Mouse (Mus musculus) midbrain, embryonic 15.5 days (tissue): ENCODE results near the gene Fjx1. TPM values are rescaled to one million over a fixed set of nuclear protein-coding genes. Genes with fewer than 3 reads are reported as not detected.

ENCODE experiments used
- ATAC-seq: fragments of 200-750 bp; cut with Nextera tagmentation; replicated peaks from 2 replicates; pipeline ENCODE4 v1.8.0; 2017; ENCODE audit warnings: moderate TSS enrichment
- H3K27ac ChIP-seq: fragments of 300-500 bp; sonication (generic); 2 replicates; pipeline ENCODE4 v1.5.1; 2015; ENCODE audit warnings: mild to moderate bottlenecking, inconsistent platforms
- H3K27me3 ChIP-seq: fragments of 300-500 bp; sonication (generic); replicated peaks from 2 replicates; pipeline ENCODE4 v1.6.1; 2015; ENCODE audit warnings: inconsistent platforms
- H3K36me3 ChIP-seq: fragments of 300-500 bp; sonication (generic); replicated peaks from 2 replicates; pipeline ENCODE4 v1.6.1; 2015; ENCODE audit warnings: inconsistent platforms
- H3K4me1 ChIP-seq: fragments of 300-500 bp; sonication (generic); 2 replicates; pipeline ENCODE4 v1.6.1; 2015; ENCODE audit warnings: inconsistent platforms
- H3K4me2 ChIP-seq: fragments of 300-500 bp; sonication (generic); 2 replicates; pipeline ENCODE4 v1.6.1; 2015; ENCODE audit warnings: inconsistent platforms, mild to moderate bottlenecking, moderate library complexity
- H3K4me3 ChIP-seq: fragments of 300-500 bp; sonication (generic); 2 replicates; pipeline ENCODE4 v1.5.1; 2015; ENCODE audit warnings: mild to moderate bottlenecking, inconsistent platforms
- H3K9ac ChIP-seq: fragments of 300-500 bp; sonication (generic); 2 replicates; pipeline ENCODE4 v1.6.1; 2015; ENCODE audit warnings: mild to moderate bottlenecking, inconsistent platforms
- H3K9me3 ChIP-seq: fragments of 300-500 bp; sonication (generic); 2 replicates; pipeline ENCODE4 v1.6.1; 2016; ENCODE audit warnings: inconsistent platforms
- WGBS: fragments of 180-500 bp; shearing (Covaris S2); methylation state at CpG from one replicate; pipeline ENCODE4 v1.1.7; 2015; ENCODE audit warnings: mixed read lengths; 5-methylcytosine and 5-hydroxymethylcytosine counted together
- polyA plus RNA-seq: library from polyadenylated mRNA; unstranded; fragments of >200 nt; fragmentation: Nextera tagmentation; extraction: Ambion mirVana; gene quantifications from 2 replicates; pipeline ENCODE4 v1.2.1, GENCODE M21; 2015

Fjx1 gene
- polyA plus RNA-seq, 1 experiment from 2014 or later, result 35.5 TPM

DNA sequence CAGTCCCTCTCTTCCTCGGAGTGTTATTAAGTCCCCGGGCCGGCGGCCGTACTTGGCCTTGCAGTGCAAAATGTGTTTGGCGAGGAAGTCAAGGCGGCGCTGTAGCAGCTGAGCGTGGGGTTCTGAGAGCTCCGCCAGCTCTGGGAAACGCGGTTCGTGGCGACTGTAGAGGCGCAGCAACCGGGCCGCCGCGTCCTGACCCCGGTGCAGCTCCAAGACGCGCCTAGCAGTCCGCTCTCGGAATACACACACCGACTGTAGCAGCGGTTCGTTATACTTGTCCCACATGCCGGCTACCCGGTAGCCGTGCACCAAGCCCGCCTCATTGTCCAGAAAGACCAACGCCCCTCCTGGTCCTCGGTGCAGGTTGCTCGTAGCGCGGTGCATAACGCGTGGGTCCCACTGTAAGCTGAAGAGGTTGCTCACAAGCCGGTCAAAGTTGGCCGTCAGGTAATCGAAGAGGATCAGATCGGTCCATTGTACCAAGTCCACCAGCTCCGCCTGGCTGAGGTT, 2.0 kb downstream of the Fjx1 start:
- under 1% methylated on average over 43 of the region's 43 CpGs for WGBS

DNA sequence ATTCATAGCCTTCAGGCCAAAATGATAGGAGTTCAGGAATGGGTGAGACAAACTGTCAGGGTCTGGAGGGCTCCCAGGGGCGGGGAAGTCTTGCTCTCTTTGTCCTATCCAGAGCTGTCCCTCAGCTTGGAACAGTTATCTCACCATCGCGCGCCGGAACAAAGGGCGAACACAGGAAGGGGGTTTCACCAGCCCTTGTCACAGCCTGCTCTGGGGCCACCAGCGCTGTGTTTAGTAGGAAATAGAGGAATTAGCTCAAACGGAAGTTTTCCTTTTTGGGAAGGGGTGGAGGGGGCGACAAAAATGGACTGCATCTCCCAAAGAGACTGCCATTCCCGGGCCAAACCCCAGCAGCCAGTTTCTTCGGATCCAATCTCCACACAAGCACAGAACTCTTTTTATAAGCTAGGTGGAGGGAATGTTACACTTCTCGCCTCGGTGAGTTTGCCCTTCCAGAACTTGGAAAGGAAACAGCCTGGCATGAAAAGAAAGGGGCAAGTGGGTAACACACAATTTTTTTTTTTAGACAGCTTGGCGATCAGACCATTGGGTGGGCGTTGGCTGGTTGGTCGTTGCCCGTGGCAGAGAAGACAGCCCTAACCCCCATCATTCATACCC, 2.6 kb downstream of the Fjx1 start:
- under 1% methylated on average over 17 of the region's 17 CpGs for WGBS
- H3K36me3 ChIP-seq, result no peaks in the 10 kb centered on the region
- peak overlapping the region; percentile 81 for H3K9ac ChIP-seq
- ATAC-seq, result peak; percentile 13; the same call in 1 of the 2 replicates
- peak overlapping the region; percentile 65 for H3K4me3 ChIP-seq
- peaks cover 26% of the 10 kb centered on the region for H3K4me1 ChIP-seq
- H3K27ac ChIP-seq, result peak overlapping the region; percentile 94
- no peaks in the 10 kb centered on the region for H3K9me3 ChIP-seq
- peak overlapping the region; percentile 87 for H3K4me2 ChIP-seq
- H3K27me3 ChIP-seq, result no peaks in the 10 kb centered on the region

More for the DNA sequence above, 2.0 kb downstream of the Fjx1 start:
- Histone ChIP-seq H3K9me3 (no peaks in the 10 kb centered on the region), H3K27me3 (0 out of 2 replicates have a peak, but pooled peaks cover 2% of the 10 kb centered on the region), H3K4me3 (peak overlapping the region; percentile 65), H3K9ac (peak overlapping the region; percentile 81), H3K4me1 (peaks cover 26% of the 10 kb centered on the region), H3K4me2 (peak overlapping the region; percentile 87), H3K27ac (peak overlapping the region; percentile 94), H3K36me3 (no peaks in the 10 kb centered on the region)
- ATAC-seq, result peak; percentile 35

DNA sequence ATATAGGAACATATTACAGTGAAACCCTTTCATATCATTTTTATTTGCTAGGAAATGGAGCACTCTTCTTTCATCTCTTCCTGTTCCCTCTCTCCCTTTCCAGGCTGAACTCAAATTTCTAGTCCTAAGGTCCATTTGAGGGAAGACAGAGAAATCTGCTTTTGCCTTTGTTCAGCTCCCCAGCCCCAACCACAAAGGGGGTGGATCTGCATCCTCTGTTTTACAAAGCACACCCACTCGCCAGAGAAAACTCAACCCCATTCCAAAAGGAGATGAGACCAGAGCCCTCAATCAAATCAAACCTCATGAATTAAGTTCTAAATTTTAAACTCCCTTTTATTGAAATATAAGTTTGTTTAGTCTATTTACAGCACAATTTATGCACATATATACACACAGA, 3.2 kb downstream of the Fjx1 start:
- Histone ChIP-seq H3K27me3 (no peaks in the 10 kb centered on the region), H3K4me2 (peak overlapping the region; percentile 87), H3K36me3 (no peaks in the 10 kb centered on the region), H3K9ac (peak overlapping the region; percentile 33; the same call in 1 of the 2 replicates), H3K27ac (peak overlapping the region; percentile 45), H3K9me3 (no peaks in the 10 kb centered on the region), H3K4me3 (peak overlapping the region; percentile 65), H3K4me1 (peaks cover 26% of the 10 kb centered on the region)
- 11% methylated on average over 1 of the region's 1 CpGs for WGBS
- no peak for ATAC-seq

DNA sequence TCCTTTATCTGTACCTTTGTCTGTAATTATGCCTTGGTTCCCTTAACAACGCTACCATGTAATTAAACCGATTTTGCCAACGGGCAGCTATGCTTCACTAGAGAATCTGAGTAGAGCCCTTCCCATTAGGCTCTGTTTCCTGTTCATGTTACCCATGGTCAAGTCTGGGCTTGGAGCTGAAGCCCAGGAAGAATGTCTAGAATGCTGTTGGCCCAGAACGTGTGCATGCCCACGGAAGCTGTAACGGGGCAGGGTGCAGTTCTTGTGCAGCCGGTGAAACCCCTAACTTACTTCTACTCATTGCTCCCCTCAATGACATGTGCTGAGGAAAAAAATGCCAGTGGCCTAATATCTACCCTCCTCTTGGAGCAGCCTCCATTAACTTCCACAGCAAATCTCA, 4.5 kb downstream of the Fjx1 start:
- 0 out of 2 replicates have a peak overlapping the region, but pooled peaks have one; percentile 65 for H3K4me3 ChIP-seq
- H3K27me3 ChIP-seq, result no peaks in the 10 kb centered on the region
- peak overlapping the region; percentile 87 for H3K4me2 ChIP-seq
- no peaks in the 10 kb centered on the region for H3K9me3 ChIP-seq
- ATAC-seq, result no peak
- 85% methylated on average over 7 of the region's 7 CpGs for WGBS
- peaks cover 26% of the 10 kb centered on the region for H3K4me1 ChIP-seq
- H3K27ac ChIP-seq, result no peak overlapping the region
- no peaks in the 10 kb centered on the region for H3K36me3 ChIP-seq
- no peak overlapping the region for H3K9ac ChIP-seq

DNA sequence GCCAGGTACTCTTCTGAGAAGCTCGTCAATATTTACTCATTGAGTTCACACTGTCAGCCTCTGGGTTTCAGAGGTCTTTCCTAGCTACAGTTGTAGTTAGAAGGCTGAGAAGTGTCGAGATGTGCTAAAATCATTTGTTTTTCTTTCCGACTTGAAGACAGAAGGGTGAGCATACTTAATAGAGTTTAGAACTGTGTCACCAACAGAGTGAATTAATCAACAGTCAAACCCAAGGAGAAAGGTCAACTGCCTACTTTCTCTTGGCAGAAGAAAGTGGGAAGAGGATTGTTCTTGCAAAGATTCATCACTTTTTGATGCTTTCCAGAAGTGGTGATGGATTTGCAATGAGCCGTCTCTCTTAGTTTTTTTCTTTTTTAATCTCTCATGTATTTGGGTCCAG, 5.4 kb downstream of the Fjx1 start:
- Histone ChIP-seq H3K4me2 (no peak overlapping the region), H3K9ac (no peak overlapping the region), H3K9me3 (no peaks in the 10 kb centered on the region), H3K36me3 (no peaks in the 10 kb centered on the region), H3K4me1 (peaks cover 20% of the 10 kb centered on the region), H3K4me3 (no peak overlapping the region), H3K27me3 (no peaks in the 10 kb centered on the region), H3K27ac (no peak overlapping the region)
- WGBS, result 86% methylated on average over 4 of the region's 4 CpGs
- no peak for ATAC-seq

DNA sequence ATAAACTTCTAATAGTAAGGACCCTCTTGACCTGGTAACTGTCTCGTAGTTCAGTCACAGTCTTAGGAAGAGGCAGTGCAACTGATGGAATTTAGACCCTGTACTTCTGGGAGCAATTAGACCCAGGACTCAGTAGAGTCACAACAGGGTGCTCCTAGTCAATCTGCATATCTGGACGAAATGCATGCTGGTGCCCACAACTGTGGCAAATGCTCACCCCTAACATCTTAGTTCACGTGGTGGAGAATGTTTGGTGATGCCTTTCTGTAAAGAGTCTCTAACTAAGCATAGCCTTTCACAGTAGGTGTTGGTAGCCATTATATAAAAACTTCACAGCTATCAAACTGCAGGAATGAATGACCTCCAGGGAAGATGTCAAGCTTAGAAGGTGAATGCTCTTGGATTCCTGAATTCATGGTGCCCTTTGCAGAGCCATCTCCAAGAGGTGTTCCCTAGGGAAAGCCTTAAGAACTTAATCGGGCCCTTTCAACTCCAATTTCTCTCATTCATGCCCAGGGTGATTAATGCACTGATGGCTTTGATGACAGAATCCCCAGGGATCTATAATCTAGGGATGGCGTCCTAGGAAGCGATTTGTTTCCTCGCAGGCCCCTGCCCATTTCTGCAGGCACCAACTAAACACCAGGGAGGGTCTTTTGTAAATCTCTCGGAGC, 14.8 kb downstream of the Fjx1 start:
- 18% methylated on average over 8 of the region's 8 CpGs for WGBS
- Histone ChIP-seq H3K27me3 (no peaks in the 10 kb centered on the region; the same call in 1 of the 2 replicates), H3K9ac (no peak overlapping the region), H3K36me3 (no peaks in the 10 kb centered on the region), H3K4me2 (no peak overlapping the region), H3K9me3 (no peaks in the 10 kb centered on the region), H3K27ac (no peak overlapping the region), H3K4me1 (no peaks in the 10 kb centered on the region), H3K4me3 (no peak overlapping the region)
- no peak for ATAC-seq

DNA sequence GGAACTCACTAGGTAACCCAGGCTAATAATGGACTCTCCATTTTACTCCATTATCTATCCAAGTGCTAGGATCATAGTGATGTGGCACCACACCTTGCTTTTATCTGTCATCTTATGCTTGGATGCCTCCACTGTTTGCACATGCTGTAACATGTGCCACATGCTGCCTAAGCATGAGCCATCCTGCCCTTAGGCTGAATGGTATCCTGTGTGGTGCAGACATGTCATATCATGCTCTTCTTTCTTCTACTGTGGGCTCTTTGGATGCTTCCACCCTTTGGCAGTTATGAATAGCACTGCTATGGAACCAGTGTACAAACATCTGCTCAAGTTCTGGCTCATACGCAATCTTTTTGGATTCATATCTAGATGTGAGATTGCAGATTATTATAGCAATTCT, 18.4 kb downstream of the Fjx1 start:
- H3K9me3 ChIP-seq, result no peaks in the 10 kb centered on the region
- no peak for ATAC-seq
- 94% methylated on average over 1 of the region's 1 CpGs for WGBS

DNA sequence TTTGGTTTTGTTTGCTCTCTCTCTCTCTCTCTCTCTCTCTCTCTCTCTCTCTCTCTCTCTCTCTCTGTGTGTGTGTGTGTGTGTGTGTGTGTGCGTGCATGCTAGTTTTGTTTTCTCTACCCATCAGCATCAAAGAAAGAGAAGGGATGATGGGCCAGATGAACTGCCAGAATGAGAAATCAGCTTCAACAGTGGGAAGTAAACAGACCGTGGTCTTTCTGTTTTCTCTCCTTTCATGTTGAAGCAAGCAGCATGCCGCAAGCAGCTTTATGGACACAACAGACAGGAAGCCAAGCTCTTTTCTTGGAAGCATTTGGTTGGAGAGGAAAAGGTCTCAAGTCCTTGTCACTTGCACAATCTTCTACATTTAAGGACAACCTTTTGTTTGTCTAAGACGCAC, 21.2 kb downstream of the Fjx1 start:
- Histone ChIP-seq H3K4me1 (no peaks in the 10 kb centered on the region), H3K4me3 (no peak overlapping the region), H3K9ac (no peak overlapping the region), H3K9me3 (no peaks in the 10 kb centered on the region), H3K36me3 (no peaks in the 10 kb centered on the region), H3K27me3 (no peaks in the 10 kb centered on the region; the same call in 1 of the 2 replicates), H3K4me2 (no peak overlapping the region), H3K27ac (no peak overlapping the region)
- no peak for ATAC-seq
- 29% methylated on average over 4 of the region's 4 CpGs for WGBS

More for the DNA sequence above, 18.4 kb downstream of the Fjx1 start:
- no peak overlapping the region for H3K9ac ChIP-seq
- no peak overlapping the region for H3K4me3 ChIP-seq
- no peaks in the 10 kb centered on the region for H3K36me3 ChIP-seq
- H3K4me2 ChIP-seq, result no peak overlapping the region
- H3K27ac ChIP-seq, result no peak overlapping the region
- no peaks in the 10 kb centered on the region for H3K4me1 ChIP-seq
- H3K27me3 ChIP-seq, result no peaks in the 10 kb centered on the region; the same call in 1 of the 2 replicates

DNA sequence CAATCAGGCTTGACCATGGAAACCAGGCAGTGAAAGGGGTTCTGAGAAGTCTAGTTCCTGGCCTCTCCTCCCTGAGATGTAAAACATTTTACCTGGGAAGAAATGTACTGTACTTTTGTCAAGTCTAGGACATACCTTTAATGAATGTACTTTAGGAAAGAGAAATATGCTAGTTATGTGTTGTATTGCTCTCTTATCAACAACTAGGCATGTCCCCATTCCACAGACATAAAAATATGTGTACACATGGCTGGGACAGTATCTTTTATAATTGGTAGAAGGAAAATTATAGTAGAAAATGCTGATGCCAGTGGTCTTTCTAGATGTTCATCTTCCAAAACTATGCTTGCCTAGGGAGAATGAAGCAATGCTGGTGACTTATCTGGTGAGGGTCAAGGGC, 24.3 kb downstream of the Fjx1 start:
- no peak overlapping the region for H3K4me3 ChIP-seq
- no peaks in the 10 kb centered on the region for H3K4me1 ChIP-seq
- no peaks in the 10 kb centered on the region for H3K36me3 ChIP-seq
- no peaks in the 10 kb centered on the region for H3K27me3 ChIP-seq
- H3K9me3 ChIP-seq, result no peaks in the 10 kb centered on the region
- no peak for ATAC-seq
- H3K4me2 ChIP-seq, result no peak overlapping the region
- H3K9ac ChIP-seq, result no peak overlapping the region
- H3K27ac ChIP-seq, result no peak overlapping the region

DNA sequence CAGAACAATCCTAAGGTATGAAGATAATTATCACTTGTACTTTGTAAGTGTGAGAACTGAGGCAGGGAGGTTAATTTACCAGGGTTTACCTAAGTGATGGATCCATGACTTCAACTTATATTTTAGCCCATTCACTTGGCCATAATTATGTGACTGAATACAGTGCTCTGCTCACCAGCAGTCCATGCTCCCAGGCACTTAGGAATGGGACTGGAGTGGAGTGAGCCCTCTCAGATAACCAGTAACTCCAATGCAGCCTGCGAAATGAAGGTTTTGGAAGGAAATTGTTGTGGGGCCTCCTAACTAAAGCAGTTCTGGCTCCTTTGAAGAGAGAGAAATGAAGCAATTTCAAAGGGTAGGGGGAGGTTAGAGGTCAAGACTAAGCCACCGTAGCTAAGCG, 25.9 kb downstream of the Fjx1 start:
- Histone ChIP-seq H3K36me3 (no peaks in the 10 kb centered on the region), H3K4me1 (no peaks in the 10 kb centered on the region), H3K27ac (no peak overlapping the region), H3K4me3 (no peak overlapping the region), H3K9ac (no peak overlapping the region), H3K9me3 (no peaks in the 10 kb centered on the region), H3K27me3 (no peaks in the 10 kb centered on the region), H3K4me2 (no peak overlapping the region)
- ATAC-seq, result no peak
- WGBS, result 15% methylated on average over 3 of the region's 3 CpGs

DNA sequence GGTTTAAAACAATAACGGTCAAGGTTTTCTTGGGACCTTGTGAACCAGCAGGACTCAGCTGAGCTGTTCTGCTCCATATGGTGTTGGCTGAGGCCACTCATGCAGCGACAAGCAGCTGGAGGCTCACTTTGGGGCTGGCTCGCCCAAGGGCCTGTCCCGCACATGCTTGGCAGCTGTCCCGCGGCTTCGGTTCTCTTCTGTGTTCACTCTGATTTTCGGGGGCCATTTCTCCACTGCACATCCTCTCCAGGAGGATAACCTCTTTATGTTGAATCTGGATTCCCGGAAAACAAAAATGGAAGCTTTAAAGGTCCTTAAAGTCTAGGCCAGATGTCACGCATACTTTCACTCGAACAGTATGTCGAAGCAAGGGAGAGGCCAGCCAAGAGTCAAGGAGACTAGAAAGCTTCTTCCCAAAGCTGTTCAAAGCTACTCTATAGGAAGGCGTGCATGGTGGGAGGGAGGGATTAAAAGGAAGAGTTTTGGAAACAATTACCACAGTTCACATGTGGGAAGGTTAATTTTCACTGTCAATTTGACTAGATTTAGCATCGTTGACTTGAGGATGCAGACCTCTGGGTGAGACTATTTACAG, 36.1 kb downstream of the Fjx1 start:
- Histone ChIP-seq H3K9me3 (no peaks in the 10 kb centered on the region), H3K4me1 (no peaks in the 10 kb centered on the region), H3K27ac (no peak overlapping the region), H3K9ac (no peak overlapping the region), H3K4me3 (no peak overlapping the region), H3K27me3 (no peaks in the 10 kb centered on the region), H3K4me2 (no peak overlapping the region), H3K36me3 (no peaks in the 10 kb centered on the region)
- 88% methylated on average over 14 of the region's 14 CpGs for WGBS
- ATAC-seq, result no peak

DNA sequence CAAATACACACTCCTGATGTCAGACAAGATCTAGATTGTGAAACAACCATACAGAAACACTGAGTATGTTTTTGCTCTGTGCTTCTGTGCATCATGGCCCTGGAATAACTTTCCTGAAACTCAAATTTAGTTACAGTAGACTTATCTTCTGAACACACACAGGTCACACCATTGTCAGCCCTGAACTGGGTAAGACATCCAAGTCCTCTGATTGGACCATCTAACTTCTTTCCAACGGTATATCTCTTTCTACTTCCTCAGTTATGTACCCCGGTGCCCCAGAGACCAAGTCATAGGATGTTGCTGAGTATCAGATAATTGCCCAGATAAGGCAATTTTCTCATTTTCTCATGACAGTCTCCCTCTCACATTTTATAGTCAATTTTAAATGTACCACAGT, 39.6 kb downstream of the Fjx1 start:
- ATAC-seq, result no peak
- WGBS, result 79% methylated on average over 2 of the region's 2 CpGs
- Histone ChIP-seq H3K27ac (no peak overlapping the region), H3K4me1 (peaks cover 4% of the 10 kb centered on the region), H3K4me3 (no peak overlapping the region), H3K27me3 (no peaks in the 10 kb centered on the region), H3K9ac (no peak overlapping the region), H3K36me3 (no peaks in the 10 kb centered on the region), H3K9me3 (no peaks in the 10 kb centered on the region), H3K4me2 (no peak overlapping the region)
